Mouse (Mus musculus): ENCODE measurements around the gene Fam102b. TPM values are rescaled to one million over a fixed set of nuclear protein-coding genes. Genes with fewer than 3 reads are reported as not detected.
A peak's percentile ranks its signal among the peaks of the same experiment; 100 is the strongest.

Gene Fam102b
- polyA plus RNA-seq, 1 experiment from 2014 or later, result 18.2 TPM

DNA sequence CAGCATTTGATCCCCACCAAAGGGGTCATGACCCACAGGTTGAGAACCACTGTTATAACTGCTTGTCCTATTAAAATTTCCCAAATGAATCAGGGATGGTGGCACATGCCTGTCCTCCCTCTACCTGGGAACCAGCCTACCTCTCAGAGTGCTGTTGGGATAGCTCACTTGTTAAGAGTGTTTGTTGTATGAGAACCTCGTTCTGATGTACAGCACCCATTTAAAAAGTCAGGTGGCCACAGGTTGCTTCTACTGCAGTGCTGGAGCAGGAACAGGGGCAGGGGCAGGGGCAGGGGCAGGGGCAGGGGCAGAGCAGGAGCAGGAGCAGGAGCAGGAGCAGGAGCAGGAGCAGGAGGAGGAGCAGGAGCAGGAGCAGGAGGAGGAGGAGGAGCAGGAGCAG is 28.2 kb downstream of the Fam102b start:
- Histone ChIP-seq H3K4me3 (ENCODE audit: low read depth, low read length) (no peak overlapping the region), H3K4me1 (ENCODE audit: control insufficient read depth, insufficient read depth, low read length) (no peaks in the 10 kb centered on the region), H3K9me3 (ENCODE audit: control insufficient read depth, low read length) (no peaks in the 10 kb centered on the region), H3K4me2 (ENCODE audit: low read depth) (no peak overlapping the region), H3K27ac (ENCODE audit: low read depth, low read length) (no peak overlapping the region), H3K36me3 (ENCODE audit: control insufficient read depth, insufficient read depth, low read length) (no peaks in the 10 kb centered on the region; the same call in 1 of the 2 replicates), H3K27me3 (ENCODE audit: control insufficient read depth, insufficient read depth, low read length) (no peaks in the 10 kb centered on the region), H3K9ac (ENCODE audit: low read length) (no peak overlapping the region)
- no peak for ATAC-seq (ENCODE audit: insufficient read depth, low FRiP score, low TSS enrichment)
- WGBS, result 85% methylated on average over 1 of the region's 1 CpGs
- no peak for DNase-seq (ENCODE audit: low spot score)

DNA sequence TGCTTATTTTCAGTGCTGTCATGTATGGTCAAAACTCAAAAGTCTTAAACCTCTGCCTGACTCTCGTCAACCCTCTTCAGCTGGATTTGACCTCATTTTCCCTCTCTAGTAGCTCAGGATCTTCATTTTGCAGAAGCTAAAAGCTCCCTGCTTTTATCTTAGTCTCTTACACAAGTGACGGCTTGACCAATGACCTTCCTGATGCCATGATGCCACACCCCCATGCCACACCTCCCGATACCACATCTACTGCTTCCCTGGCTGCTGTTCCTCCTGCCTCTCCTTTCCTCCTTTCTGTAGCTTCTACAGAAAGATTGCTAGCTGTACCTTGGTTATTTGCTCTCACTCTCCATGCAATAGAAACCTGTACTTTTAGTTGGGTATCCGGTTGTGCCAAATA is 29.6 kb downstream of the Fam102b start:
- no peaks in the 10 kb centered on the region for H3K4me1 ChIP-seq (ENCODE audit: control insufficient read depth, insufficient read depth, low read length)
- 77% methylated on average over 4 of the region's 4 CpGs for WGBS
- no peaks in the 10 kb centered on the region for H3K9me3 ChIP-seq (ENCODE audit: control insufficient read depth, low read length)
- H3K27ac ChIP-seq (ENCODE audit: low read depth, low read length), result no peak overlapping the region
- H3K9ac ChIP-seq (ENCODE audit: low read length), result no peak overlapping the region
- DNase-seq (ENCODE audit: low spot score), result no peak
- no peaks in the 10 kb centered on the region for H3K27me3 ChIP-seq (ENCODE audit: control insufficient read depth, insufficient read depth, low read length)
- no peak overlapping the region for H3K4me3 ChIP-seq (ENCODE audit: low read depth, low read length)
- no peak overlapping the region for H3K4me2 ChIP-seq (ENCODE audit: low read depth)
- ATAC-seq (ENCODE audit: insufficient read depth, low FRiP score, low TSS enrichment), result no peak
- H3K36me3 ChIP-seq (ENCODE audit: control insufficient read depth, insufficient read depth, low read length), result no peaks in the 10 kb centered on the region; the same call in 1 of the 2 replicates

DNA sequence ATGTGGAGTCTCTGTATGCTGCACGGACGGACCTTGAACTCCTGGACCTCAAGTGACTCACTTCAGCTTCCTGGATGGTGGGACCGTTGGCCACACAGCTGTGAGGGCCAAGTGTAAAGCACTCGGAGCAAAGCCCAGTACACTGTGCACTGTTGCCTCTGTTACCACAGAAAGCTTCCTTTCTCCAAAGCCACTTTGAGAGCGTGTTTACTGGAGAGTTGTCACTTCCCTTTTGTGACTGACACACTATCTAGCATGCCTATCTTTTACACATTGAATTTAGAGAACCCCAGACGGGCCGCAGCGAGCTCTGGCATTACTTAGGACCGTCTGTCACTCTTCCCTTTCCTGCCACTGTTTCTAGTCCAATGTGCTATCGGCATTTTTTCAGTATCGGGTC is 30.1 kb downstream of the Fam102b start:
- Histone ChIP-seq H3K4me3 (ENCODE audit: low read depth, low read length) (no peak overlapping the region), H3K27me3 (ENCODE audit: control insufficient read depth, insufficient read depth, low read length) (no peaks in the 10 kb centered on the region), H3K9ac (ENCODE audit: low read length) (no peak overlapping the region), H3K4me2 (ENCODE audit: low read depth) (no peak overlapping the region), H3K36me3 (ENCODE audit: control insufficient read depth, insufficient read depth, low read length) (no peaks in the 10 kb centered on the region; the same call in 1 of the 2 replicates), H3K9me3 (ENCODE audit: control insufficient read depth, low read length) (no peaks in the 10 kb centered on the region), H3K27ac (ENCODE audit: low read depth, low read length) (no peak overlapping the region), H3K4me1 (ENCODE audit: control insufficient read depth, insufficient read depth, low read length) (no peaks in the 10 kb centered on the region)
- DNase-seq (ENCODE audit: low spot score) (no peak), ATAC-seq (ENCODE audit: insufficient read depth, low FRiP score, low TSS enrichment) (no peak)
- WGBS, result 88% methylated on average over 11 of the region's 11 CpGs

DNA sequence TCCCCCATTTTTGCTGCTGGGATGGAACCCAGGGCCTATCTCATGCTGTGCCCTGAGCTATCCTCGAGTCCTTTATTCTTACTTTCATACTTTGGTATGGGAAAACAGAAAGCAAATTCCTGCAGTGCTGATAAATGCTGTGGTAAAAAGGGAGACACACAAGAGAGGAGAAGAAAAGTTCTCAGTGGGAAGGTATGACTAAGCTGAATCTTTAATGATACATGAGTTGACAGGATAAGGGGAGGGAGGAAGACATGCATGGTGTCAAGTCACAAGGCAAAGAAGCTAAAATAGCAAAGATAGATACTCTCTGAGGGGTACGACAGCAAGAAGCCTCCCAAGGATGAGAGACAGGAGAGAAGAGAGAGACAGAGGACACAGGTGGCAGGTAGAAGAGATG is 32.0 kb downstream of the Fam102b start:
- Histone ChIP-seq H3K9ac (ENCODE audit: low read length) (no peak overlapping the region), H3K4me2 (ENCODE audit: low read depth) (no peak overlapping the region), H3K36me3 (ENCODE audit: control insufficient read depth, insufficient read depth, low read length) (no peaks in the 10 kb centered on the region), H3K9me3 (ENCODE audit: control insufficient read depth, low read length) (no peaks in the 10 kb centered on the region), H3K27me3 (ENCODE audit: control insufficient read depth, insufficient read depth, low read length) (no peaks in the 10 kb centered on the region), H3K27ac (ENCODE audit: low read depth, low read length) (no peak overlapping the region), H3K4me1 (ENCODE audit: control insufficient read depth, insufficient read depth, low read length) (no peaks in the 10 kb centered on the region), H3K4me3 (ENCODE audit: low read depth, low read length) (no peak overlapping the region)
- WGBS, result 92% methylated on average over 2 of the region's 2 CpGs
- ATAC-seq (ENCODE audit: insufficient read depth, low FRiP score, low TSS enrichment), result no peak
- no peak for DNase-seq (ENCODE audit: low spot score)

DNA sequence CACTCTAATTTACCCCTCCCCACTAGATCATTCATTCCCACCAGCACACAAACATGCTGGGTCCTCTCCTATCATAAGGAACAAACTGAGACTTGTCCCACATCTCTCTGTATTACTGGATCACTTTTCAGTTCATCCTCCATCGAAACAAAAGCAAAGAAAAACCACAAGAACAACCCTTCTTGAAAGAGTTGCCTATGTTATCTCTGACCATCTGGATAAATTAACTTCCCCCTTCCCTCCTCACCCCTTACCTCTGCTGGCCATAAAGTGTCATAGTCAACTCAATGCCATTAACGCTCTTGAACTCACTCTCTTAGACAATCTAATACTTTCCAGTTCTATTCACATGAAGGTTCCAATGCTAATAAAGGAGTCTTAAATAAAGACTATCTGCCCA is 32.9 kb downstream of the Fam102b start:
- Histone ChIP-seq H3K27ac (ENCODE audit: low read depth, low read length) (no peak overlapping the region), H3K36me3 (ENCODE audit: control insufficient read depth, insufficient read depth, low read length) (no peaks in the 10 kb centered on the region), H3K4me2 (ENCODE audit: low read depth) (no peak overlapping the region), H3K9ac (ENCODE audit: low read length) (no peak overlapping the region), H3K27me3 (ENCODE audit: control insufficient read depth, insufficient read depth, low read length) (no peaks in the 10 kb centered on the region), H3K4me1 (ENCODE audit: control insufficient read depth, insufficient read depth, low read length) (no peaks in the 10 kb centered on the region), H3K4me3 (ENCODE audit: low read depth, low read length) (no peak overlapping the region), H3K9me3 (ENCODE audit: control insufficient read depth, low read length) (no peaks in the 10 kb centered on the region)
- no peak for DNase-seq (ENCODE audit: low spot score)
- WGBS, result 92% methylated on average over 2 of the region's 2 CpGs
- ATAC-seq (ENCODE audit: insufficient read depth, low FRiP score, low TSS enrichment), result no peak

DNA sequence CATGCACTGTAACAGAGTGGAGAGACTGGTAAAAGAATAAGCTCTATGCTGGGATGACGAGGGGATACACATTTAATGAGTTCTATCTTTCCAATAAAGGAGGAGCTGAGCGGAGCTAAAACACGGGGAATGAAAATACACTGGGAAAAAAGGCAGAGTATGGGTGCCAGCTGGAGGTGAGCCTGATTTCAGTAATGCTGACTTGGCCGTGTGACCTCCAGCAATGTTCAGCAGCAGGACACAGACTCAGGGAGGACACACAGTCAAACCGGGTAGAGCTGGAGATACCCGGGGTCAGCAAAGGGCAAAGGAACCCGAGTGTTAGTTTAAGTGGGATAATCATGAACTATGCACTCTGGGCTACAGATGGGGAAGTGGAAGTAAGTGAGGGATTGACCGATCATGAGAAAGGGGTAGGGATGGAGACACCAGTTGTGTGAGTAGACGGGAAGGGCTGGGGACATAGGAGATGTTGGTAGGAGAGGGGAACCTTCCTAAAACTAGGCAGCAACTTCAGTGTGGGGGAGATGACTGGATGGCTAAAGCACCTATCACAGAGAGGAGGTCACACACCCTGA is 37.3 kb downstream of the Fam102b start:
- WGBS, result 89% methylated on average over 9 of the region's 9 CpGs
- ATAC-seq (ENCODE audit: insufficient read depth, low FRiP score, low TSS enrichment) (no peak), DNase-seq (ENCODE audit: low spot score) (no peak)
- Histone ChIP-seq H3K4me1 (ENCODE audit: control insufficient read depth, insufficient read depth, low read length) (no peaks in the 10 kb centered on the region), H3K9ac (ENCODE audit: low read length) (no peak overlapping the region), H3K4me2 (ENCODE audit: low read depth) (no peak overlapping the region), H3K9me3 (ENCODE audit: control insufficient read depth, low read length) (no peaks in the 10 kb centered on the region), H3K27me3 (ENCODE audit: control insufficient read depth, insufficient read depth, low read length) (no peaks in the 10 kb centered on the region), H3K27ac (ENCODE audit: low read depth, low read length) (no peak overlapping the region), H3K36me3 (ENCODE audit: control insufficient read depth, insufficient read depth, low read length) (no peaks in the 10 kb centered on the region), H3K4me3 (ENCODE audit: low read depth, low read length) (no peak overlapping the region)

DNA sequence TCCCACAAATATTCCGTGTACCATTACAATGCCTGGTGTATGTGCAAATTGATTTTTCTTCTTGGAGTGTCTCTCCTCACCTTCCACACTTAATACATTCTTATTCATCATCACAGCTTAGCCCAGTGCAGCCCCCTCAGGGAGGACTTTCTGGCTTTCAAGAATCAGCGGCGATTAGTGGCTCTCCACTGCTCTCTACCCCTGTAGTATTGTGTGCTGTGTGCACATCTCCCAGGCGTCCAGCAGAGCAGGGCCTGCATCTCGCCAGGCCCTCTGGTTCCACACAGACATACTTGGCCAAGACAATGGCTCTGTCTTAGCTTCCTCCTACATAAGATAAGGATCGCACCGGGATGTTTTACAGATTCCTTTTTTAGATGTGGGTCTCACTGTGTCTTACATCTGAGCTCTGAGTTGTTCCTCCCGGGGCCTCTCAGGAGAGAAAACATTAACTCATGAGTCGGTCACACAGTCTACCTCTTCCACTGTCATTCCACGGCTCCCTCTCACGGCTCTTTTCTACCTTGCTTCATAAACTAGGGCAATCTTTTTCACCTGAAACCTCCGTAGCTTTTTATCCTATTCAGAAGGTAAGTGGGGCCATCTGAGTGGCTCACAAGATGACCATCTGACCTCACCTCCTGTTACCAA is 40.3 kb downstream of the Fam102b start:
- ATAC-seq (ENCODE audit: insufficient read depth, low FRiP score, low TSS enrichment) (no peak; the same call in 1 of the 2 replicates), DNase-seq (ENCODE audit: low spot score) (no peak)
- no peak overlapping the region for H3K9ac ChIP-seq (ENCODE audit: low read length)
- H3K36me3 ChIP-seq (ENCODE audit: control insufficient read depth, insufficient read depth, low read length), result no peaks in the 10 kb centered on the region
- no peaks in the 10 kb centered on the region for H3K27me3 ChIP-seq (ENCODE audit: control insufficient read depth, insufficient read depth, low read length)
- H3K4me1 ChIP-seq (ENCODE audit: control insufficient read depth, insufficient read depth, low read length), result no peaks in the 10 kb centered on the region
- H3K27ac ChIP-seq (ENCODE audit: low read depth, low read length), result no peak overlapping the region
- H3K9me3 ChIP-seq (ENCODE audit: control insufficient read depth, low read length), result no peaks in the 10 kb centered on the region
- 81% methylated on average over 12 of the region's 12 CpGs for WGBS
- H3K4me3 ChIP-seq (ENCODE audit: low read depth, low read length), result no peak overlapping the region
- H3K4me2 ChIP-seq (ENCODE audit: low read depth), result no peak overlapping the region

DNA sequence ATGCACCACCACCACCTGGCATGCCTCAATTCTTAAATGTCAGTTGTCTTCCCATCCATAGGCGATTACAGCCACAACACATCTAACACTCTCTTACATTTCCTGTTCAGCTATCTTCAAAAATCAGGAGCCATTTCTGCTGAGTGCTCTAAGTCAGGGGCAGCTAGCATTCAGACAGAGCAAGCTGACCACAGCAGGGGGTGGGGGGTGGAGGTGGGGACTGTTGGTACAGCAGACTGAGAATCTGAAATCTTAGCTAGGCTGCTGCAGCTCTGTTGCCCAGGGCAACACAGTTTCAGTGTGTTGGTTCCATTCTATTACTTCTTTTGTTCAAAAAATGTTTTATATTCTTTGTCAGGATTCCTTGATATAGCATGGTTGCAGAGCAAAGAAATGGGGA is 40.9 kb downstream of the Fam102b start:
- H3K4me3 ChIP-seq (ENCODE audit: low read depth, low read length), result no peak overlapping the region
- H3K27me3 ChIP-seq (ENCODE audit: control insufficient read depth, insufficient read depth, low read length), result no peaks in the 10 kb centered on the region
- no peaks in the 10 kb centered on the region for H3K4me1 ChIP-seq (ENCODE audit: control insufficient read depth, insufficient read depth, low read length)
- DNase-seq (ENCODE audit: low spot score) (peak; percentile 30), ATAC-seq (ENCODE audit: insufficient read depth, low FRiP score, low TSS enrichment) (no peak)
- H3K9ac ChIP-seq (ENCODE audit: low read length), result no peak overlapping the region
- no peak overlapping the region for H3K4me2 ChIP-seq (ENCODE audit: low read depth)
- WGBS, result 90% methylated on average over 1 of the region's 1 CpGs
- H3K27ac ChIP-seq (ENCODE audit: low read depth, low read length), result no peak overlapping the region
- no peaks in the 10 kb centered on the region for H3K9me3 ChIP-seq (ENCODE audit: control insufficient read depth, low read length)
- no peaks in the 10 kb centered on the region for H3K36me3 ChIP-seq (ENCODE audit: control insufficient read depth, insufficient read depth, low read length)

DNA sequence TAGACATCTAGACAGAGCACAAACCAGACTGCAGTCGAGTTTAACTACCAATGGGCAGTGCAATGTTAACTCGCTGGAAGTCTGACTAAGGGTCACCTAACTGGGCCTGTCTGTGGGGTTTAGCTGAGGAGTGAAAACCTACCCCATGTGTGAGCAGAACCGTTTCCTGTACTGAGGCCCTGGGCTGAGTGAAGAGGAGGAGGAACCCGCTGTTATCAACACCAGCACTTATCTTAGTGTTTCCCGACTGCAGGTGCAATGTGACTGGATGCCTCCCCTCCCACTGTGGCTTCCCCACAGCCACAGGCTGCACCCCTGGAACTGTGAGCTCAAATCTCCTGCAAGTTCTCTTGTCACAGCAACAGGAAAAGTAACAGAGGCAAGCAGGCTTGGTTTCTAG is 43.4 kb downstream of the Fam102b start:
- no peak overlapping the region for H3K27ac ChIP-seq (ENCODE audit: low read depth, low read length)
- ATAC-seq (ENCODE audit: insufficient read depth, low FRiP score, low TSS enrichment) (no peak), DNase-seq (ENCODE audit: low spot score) (no peak)
- 73% methylated on average over 5 of the region's 5 CpGs for WGBS
- no peaks in the 10 kb centered on the region for H3K9me3 ChIP-seq (ENCODE audit: control insufficient read depth, low read length)
- H3K4me1 ChIP-seq (ENCODE audit: control insufficient read depth, insufficient read depth, low read length), result no peaks in the 10 kb centered on the region
- H3K27me3 ChIP-seq (ENCODE audit: control insufficient read depth, insufficient read depth, low read length), result no peaks in the 10 kb centered on the region
- H3K9ac ChIP-seq (ENCODE audit: low read length), result no peak overlapping the region
- H3K4me3 ChIP-seq (ENCODE audit: low read depth, low read length), result no peak overlapping the region
- H3K4me2 ChIP-seq (ENCODE audit: low read depth), result no peak overlapping the region
- H3K36me3 ChIP-seq (ENCODE audit: control insufficient read depth, insufficient read depth, low read length), result peaks cover 2% of the 10 kb centered on the region; the same call in 1 of the 2 replicates
